Mouse (Mus musculus): ENCODE data around the gene Mctp2. TPM values are rescaled to one million over a fixed set of nuclear protein-coding genes. Genes with fewer than 3 reads are reported as not detected.

Gene Mctp2
- polyA plus RNA-seq, 1 experiment from 2014 or later: 0.76 TPM

GRCm38 (mm10) chr7:72145726-72146520, 160.5 kb downstream of the Mctp2 start:
- DNase-seq (ENCODE audit: low spot score) (no peak), ATAC-seq (ENCODE audit: insufficient number of reproducible peaks, low FRiP score, low TSS enrichment, low read depth) (no peak)
- WGBS: 64% methylated on average over 17 of the region's 17 CpGs
- no peaks in the 10 kb centered on the region for H3K9me3 ChIP-seq (ENCODE audit: control insufficient read depth, low read length)
- no peak overlapping the region for H3K4me3 ChIP-seq (ENCODE audit: low read depth, low read length)
- no peaks in the 10 kb centered on the region for H3K36me3 ChIP-seq (ENCODE audit: control insufficient read depth, insufficient read depth, low read length)
- H3K9ac ChIP-seq (ENCODE audit: low read length): no peak overlapping the region
- H3K4me2 ChIP-seq (ENCODE audit: low read depth, severe bottlenecking): no peak overlapping the region
- peaks cover 18% of the 10 kb centered on the region for H3K4me1 ChIP-seq (ENCODE audit: control insufficient read depth, insufficient read depth, low read length)
- H3K27me3 ChIP-seq (ENCODE audit: control insufficient read depth, insufficient read depth, low read length): no peaks in the 10 kb centered on the region
- no peak overlapping the region for H3K27ac ChIP-seq (replicated peaks; ENCODE audit: low read depth, low read length)

GRCm38 (mm10) chr7:72138701-72139100, 167.7 kb downstream of the Mctp2 start:
- Histone ChIP-seq H3K9ac (ENCODE audit: low read length) (no peak overlapping the region), H3K36me3 (ENCODE audit: control insufficient read depth, insufficient read depth, low read length) (no peaks in the 10 kb centered on the region), H3K4me3 (ENCODE audit: low read depth, low read length) (no peak overlapping the region), H3K27me3 (ENCODE audit: control insufficient read depth, insufficient read depth, low read length) (no peaks in the 10 kb centered on the region), H3K4me2 (ENCODE audit: low read depth, severe bottlenecking) (no peak overlapping the region), H3K4me1 (ENCODE audit: control insufficient read depth, insufficient read depth, low read length) (no peaks in the 10 kb centered on the region), H3K9me3 (ENCODE audit: control insufficient read depth, low read length) (no peaks in the 10 kb centered on the region), H3K27ac (replicated peaks; ENCODE audit: low read depth, low read length) (no peak overlapping the region)
- 95% methylated on average over 4 of the region's 4 CpGs for WGBS
- ATAC-seq (ENCODE audit: insufficient number of reproducible peaks, low FRiP score, low TSS enrichment, low read depth): no peak
- no peak for DNase-seq (ENCODE audit: low spot score)

- H3K4me2 ChIP-seq (ENCODE audit: low read depth, severe bottlenecking): no peak overlapping the region
- ATAC-seq (ENCODE audit: insufficient number of reproducible peaks, low FRiP score, low TSS enrichment, low read depth) (no peak), DNase-seq (ENCODE audit: low spot score) (no peak)
- no peaks in the 10 kb centered on the region for H3K9me3 ChIP-seq (ENCODE audit: control insufficient read depth, low read length)
- H3K36me3 ChIP-seq (ENCODE audit: control insufficient read depth, insufficient read depth, low read length): no peaks in the 10 kb centered on the region
- H3K27ac ChIP-seq (replicated peaks; ENCODE audit: low read depth, low read length): no peak overlapping the region
- no peaks in the 10 kb centered on the region for H3K27me3 ChIP-seq (ENCODE audit: control insufficient read depth, insufficient read depth, low read length)
- H3K4me3 ChIP-seq (ENCODE audit: low read depth, low read length): no peak overlapping the region
- 81% methylated on average over 7 of the region's 7 CpGs for WGBS
- no peak overlapping the region for H3K9ac ChIP-seq (ENCODE audit: low read length)
- H3K4me1 ChIP-seq (ENCODE audit: control insufficient read depth, insufficient read depth, low read length): no peaks in the 10 kb centered on the region
Measured at GRCm38 (mm10) chr7:72120986-72121385, 185.4 kb downstream of the Mctp2 start.

- H3K36me3 ChIP-seq (ENCODE audit: control insufficient read depth, insufficient read depth, low read length): no peaks in the 10 kb centered on the region
- no peak for ATAC-seq (ENCODE audit: insufficient number of reproducible peaks, low FRiP score, low TSS enrichment, low read depth)
- DNase-seq (ENCODE audit: low spot score): no peak
- H3K27ac ChIP-seq (replicated peaks; ENCODE audit: low read depth, low read length): no peak overlapping the region
- no peak overlapping the region for H3K4me3 ChIP-seq (ENCODE audit: low read depth, low read length)
- no peak overlapping the region for H3K9ac ChIP-seq (ENCODE audit: low read length)
- H3K9me3 ChIP-seq (ENCODE audit: control insufficient read depth, low read length): no peaks in the 10 kb centered on the region
- H3K4me1 ChIP-seq (ENCODE audit: control insufficient read depth, insufficient read depth, low read length): no peaks in the 10 kb centered on the region
- 89% methylated on average over 3 of the region's 3 CpGs for WGBS
- H3K27me3 ChIP-seq (ENCODE audit: control insufficient read depth, insufficient read depth, low read length): no peaks in the 10 kb centered on the region
- H3K4me2 ChIP-seq (ENCODE audit: low read depth, severe bottlenecking): no peak overlapping the region
Measured at GRCm38 (mm10) chr7:72119713-72120112, 186.7 kb downstream of the Mctp2 start.

- Histone ChIP-seq H3K27me3 (ENCODE audit: control insufficient read depth, insufficient read depth, low read length) (no peaks in the 10 kb centered on the region), H3K9me3 (ENCODE audit: control insufficient read depth, low read length) (no peaks in the 10 kb centered on the region), H3K4me3 (ENCODE audit: low read depth, low read length) (no peak overlapping the region), H3K4me2 (ENCODE audit: low read depth, severe bottlenecking) (no peak overlapping the region), H3K27ac (replicated peaks; ENCODE audit: low read depth, low read length) (no peak overlapping the region), H3K4me1 (ENCODE audit: control insufficient read depth, insufficient read depth, low read length) (no peaks in the 10 kb centered on the region), H3K9ac (ENCODE audit: low read length) (no peak overlapping the region), H3K36me3 (ENCODE audit: control insufficient read depth, insufficient read depth, low read length) (no peaks in the 10 kb centered on the region)
- WGBS: 77% methylated on average over 4 of the region's 4 CpGs
- DNase-seq (ENCODE audit: low spot score): no peak
- no peak for ATAC-seq (ENCODE audit: insufficient number of reproducible peaks, low FRiP score, low TSS enrichment, low read depth)
Measured at GRCm38 (mm10) chr7:72117376-72118077, 188.9 kb downstream of the Mctp2 start.

- Histone ChIP-seq H3K4me1 (ENCODE audit: control insufficient read depth, insufficient read depth, low read length) (no peaks in the 10 kb centered on the region), H3K9ac (ENCODE audit: low read length) (no peak overlapping the region), H3K27ac (replicated peaks; ENCODE audit: low read depth, low read length) (no peak overlapping the region), H3K4me2 (ENCODE audit: low read depth, severe bottlenecking) (no peak overlapping the region), H3K36me3 (ENCODE audit: control insufficient read depth, insufficient read depth, low read length) (no peaks in the 10 kb centered on the region), H3K9me3 (ENCODE audit: control insufficient read depth, low read length) (no peaks in the 10 kb centered on the region), H3K4me3 (ENCODE audit: low read depth, low read length) (no peak overlapping the region), H3K27me3 (ENCODE audit: control insufficient read depth, insufficient read depth, low read length) (no peaks in the 10 kb centered on the region)
- whole genome bisulfite sequencing: 93% methylated on average over 2 of the region's 2 CpGs
- no peak for ATAC-seq (ENCODE audit: insufficient number of reproducible peaks, low FRiP score, low TSS enrichment, low read depth)
- no peak for DNase-seq (ENCODE audit: low spot score)
Measured at GRCm38 (mm10) chr7:72115073-72115472, 191.3 kb downstream of the Mctp2 start.

- Histone ChIP-seq H3K4me1 (ENCODE audit: control insufficient read depth, insufficient read depth, low read length) (no peaks in the 10 kb centered on the region), H3K4me3 (ENCODE audit: low read depth, low read length) (no peak overlapping the region), H3K4me2 (ENCODE audit: low read depth, severe bottlenecking) (no peak overlapping the region), H3K9me3 (ENCODE audit: control insufficient read depth, low read length) (no peaks in the 10 kb centered on the region), H3K27ac (replicated peaks; ENCODE audit: low read depth, low read length) (no peak overlapping the region), H3K36me3 (ENCODE audit: control insufficient read depth, insufficient read depth, low read length) (no peaks in the 10 kb centered on the region), H3K9ac (ENCODE audit: low read length) (no peak overlapping the region), H3K27me3 (ENCODE audit: control insufficient read depth, insufficient read depth, low read length) (no peaks in the 10 kb centered on the region)
- WGBS: 84% methylated on average over 6 of the region's 6 CpGs
- ATAC-seq (ENCODE audit: insufficient number of reproducible peaks, low FRiP score, low TSS enrichment, low read depth): no peak
- no peak for DNase-seq (ENCODE audit: low spot score)
Measured at GRCm38 (mm10) chr7:72110578-72110977, 195.8 kb downstream of the Mctp2 start.

GRCm38 (mm10) chr7:72108639-72109399, 197.6 kb downstream of the Mctp2 start:
- no peaks in the 10 kb centered on the region for H3K9me3 ChIP-seq (ENCODE audit: control insufficient read depth, low read length)
- WGBS: 83% methylated on average over 3 of the region's 3 CpGs
- no peak overlapping the region for H3K27ac ChIP-seq (replicated peaks; ENCODE audit: low read depth, low read length)
- no peaks in the 10 kb centered on the region for H3K27me3 ChIP-seq (ENCODE audit: control insufficient read depth, insufficient read depth, low read length)
- ATAC-seq (ENCODE audit: insufficient number of reproducible peaks, low FRiP score, low TSS enrichment, low read depth) (no peak), DNase-seq (ENCODE audit: low spot score) (no peak)
- H3K36me3 ChIP-seq (ENCODE audit: control insufficient read depth, insufficient read depth, low read length): no peaks in the 10 kb centered on the region
- no peak overlapping the region for H3K4me3 ChIP-seq (ENCODE audit: low read depth, low read length)
- no peak overlapping the region for H3K4me2 ChIP-seq (ENCODE audit: low read depth, severe bottlenecking)
- H3K4me1 ChIP-seq (ENCODE audit: control insufficient read depth, insufficient read depth, low read length): no peaks in the 10 kb centered on the region
- no peak overlapping the region for H3K9ac ChIP-seq (ENCODE audit: low read length)
